Mouse (Mus musculus) neural tube, embryonic 13.5 days (tissue): ENCODE results near the gene Rasgrp4. TPM values are rescaled to one million over a fixed set of nuclear protein-coding genes. Genes with fewer than 3 reads are reported as not detected.
"Not testable (repeated sequence)": the region's sequence is repeated elsewhere in the genome, so short reads cannot be mapped to it uniquely, and the experiment has no call there.

ENCODE experiments used
- ATAC-seq: fragments of 200-750 bp; cut with Nextera tagmentation; 2 replicates; pipeline ENCODE4 v1.8.0; 2017; ENCODE audit warnings: low read depth, mild to moderate bottlenecking, moderate TSS enrichment, moderate library complexity
- H3K27ac ChIP-seq: fragments of 300-500 bp; sonication (generic); replicated peaks from 2 replicates; pipeline ENCODE4 v1.5.1; 2015; ENCODE audit warnings: moderate library complexity, mild to moderate bottlenecking, inconsistent platforms
- H3K27me3 ChIP-seq: fragments of 300-500 bp; sonication (generic); 2 replicates; pipeline ENCODE4 v1.6.1; 2015; ENCODE audit warnings: mild to moderate bottlenecking, inconsistent platforms
- H3K36me3 ChIP-seq: fragments of 300-500 bp; sonication (generic); 2 replicates; pipeline ENCODE4 v1.6.1; 2015; ENCODE audit warnings: mild to moderate bottlenecking, inconsistent platforms
- H3K4me1 ChIP-seq: fragments of 300-500 bp; sonication (generic); replicated peaks from 2 replicates; pipeline ENCODE4 v1.6.1; 2015; ENCODE audit warnings: inconsistent platforms
- H3K4me2 ChIP-seq: fragments of 300-500 bp; sonication (generic); 2 replicates; pipeline ENCODE4 v1.6.1; 2015; ENCODE audit warnings: inconsistent platforms, mild to moderate bottlenecking, moderate library complexity
- H3K4me3 ChIP-seq: fragments of 300-500 bp; sonication (generic); 2 replicates; pipeline ENCODE4 v1.5.1; 2015; ENCODE audit warnings: mild to moderate bottlenecking, inconsistent platforms
- H3K9ac ChIP-seq: fragments of 300-500 bp; sonication (generic); 2 replicates; pipeline ENCODE4 v1.6.1; 2015; ENCODE audit warnings: moderate library complexity, mild to moderate bottlenecking, inconsistent platforms
- H3K9me3 ChIP-seq: fragments of 300-500 bp; sonication (generic); 2 replicates; pipeline ENCODE4 v1.6.1; 2016; ENCODE audit warnings: inconsistent platforms
- WGBS: fragments of 180-500 bp; shearing (Covaris S2); methylation state at CpG from one replicate; pipeline ENCODE4 v1.1.7; 2015; 5-methylcytosine and 5-hydroxymethylcytosine counted together
- polyA plus RNA-seq: library from polyadenylated mRNA; unstranded; fragments of >200 nt; fragmentation: Nextera tagmentation; extraction: Ambion mirVana; gene quantifications from 2 replicates; pipeline ENCODE4 v1.2.1, GENCODE M21; 2015

Rasgrp4 gene
- polyA plus RNA-seq, 1 experiment from 2014 or later: 0.68 TPM

GRCm38 (mm10) chr7:29123531-29124358 is 10.9 kb upstream of the Rasgrp4 start:
- no peak for ATAC-seq
- Histone ChIP-seq H3K4me3 (no peak overlapping the region), H3K27me3 (peaks cover 22% of the 10 kb centered on the region), H3K9me3 (no peaks in the 10 kb centered on the region), H3K4me1 (peaks cover 11% of the 10 kb centered on the region), H3K9ac (no peak overlapping the region), H3K27ac (no peak overlapping the region), H3K36me3 (no peaks in the 10 kb centered on the region), H3K4me2 (no peak overlapping the region)
- WGBS: 49% methylated on average over 5 of the region's 5 CpGs

GRCm38 (mm10) chr7:29124970-29125369 is 9.7 kb upstream of the Rasgrp4 start, which contains the start of gene Ryr1:
Ryr1 (minus strand) TSS chr7:29125179.
- ATAC-seq: no peak; the same call in 1 of the 2 replicates
- WGBS: 0% methylated on average over 16 of the region's 16 CpGs
- Histone ChIP-seq H3K27ac (no peak within 1 kb of the TSS), H3K4me2 (peak within 1 kb of the TSS; percentile 57), H3K27me3 (peaks cover 19% of the 10 kb centered on the region), H3K4me3 (peak within 1 kb of the TSS; percentile 31), H3K9me3 (no peaks in the 10 kb centered on the region), H3K9ac (peak within 1 kb of the TSS; percentile 63), H3K36me3 (no peaks in the 10 kb centered on the region), H3K4me1 (peaks cover 11% of the 10 kb centered on the region)

- H3K9me3 ChIP-seq: no peaks in the 10 kb centered on the region
- H3K27ac ChIP-seq: no peak overlapping the region
- no peak for ATAC-seq
- no peaks in the 10 kb centered on the region for H3K36me3 ChIP-seq
- no peak overlapping the region for H3K4me3 ChIP-seq
- peaks cover 19% of the 10 kb centered on the region for H3K27me3 ChIP-seq
- 25% methylated on average over 7 of the region's 7 CpGs for WGBS
- peaks cover 11% of the 10 kb centered on the region for H3K4me1 ChIP-seq
- no peak overlapping the region for H3K9ac ChIP-seq
- H3K4me2 ChIP-seq: no peak overlapping the region
Observed at GRCm38 (mm10) chr7:29126173-29126915, 8.3 kb upstream of the Rasgrp4 start.

- H3K4me2 ChIP-seq: no peak overlapping the region
- H3K27me3 ChIP-seq: peaks cover 19% of the 10 kb centered on the region
- ATAC-seq: no peak
- no peak overlapping the region for H3K9ac ChIP-seq
- no peak overlapping the region for H3K27ac ChIP-seq
- no peak overlapping the region for H3K4me3 ChIP-seq
- H3K36me3 ChIP-seq: no peaks in the 10 kb centered on the region
- WGBS: 73% methylated on average over 2 of the region's 2 CpGs
- H3K4me1 ChIP-seq: peaks cover 11% of the 10 kb centered on the region
- no peaks in the 10 kb centered on the region for H3K9me3 ChIP-seq
Observed at GRCm38 (mm10) chr7:29128725-29129124, 5.9 kb upstream of the Rasgrp4 start.

- Histone ChIP-seq H3K27ac (no peak overlapping the region), H3K36me3 (no peaks in the 10 kb centered on the region), H3K9me3 (no peaks in the 10 kb centered on the region), H3K9ac (peak overlapping the region; percentile 53), H3K4me1 (peaks cover 8% of the 10 kb centered on the region; the same call in 1 of the 2 replicates), H3K4me2 (peak overlapping the region; percentile 46), H3K27me3 (peaks cover 26% of the 10 kb centered on the region), H3K4me3 (peak overlapping the region; percentile 23)
- ATAC-seq: no peak
- WGBS: 1% methylated on average over 4 of the region's 4 CpGs
Observed at GRCm38 (mm10) chr7:29134230-29134629, 421 bp upstream of the Rasgrp4 start.

- WGBS: 47% methylated on average over 16 of the region's 16 CpGs
- H3K9ac ChIP-seq: no peak overlapping the region
- ATAC-seq: no peak
Observed at GRCm38 (mm10) chr7:29137429-29137828, 2.8 kb downstream of the Rasgrp4 start.

GRCm38 (mm10) chr7:29139237-29139636 is 4.6 kb downstream of the Rasgrp4 start:
- ATAC-seq, H3K9me3 ChIP-seq, H3K4me3 ChIP-seq, H3K4me1 ChIP-seq, H3K9ac ChIP-seq, H3K27ac ChIP-seq, H3K4me2 ChIP-seq, H3K36me3 ChIP-seq: not testable (repeated sequence)
- H3K27me3 ChIP-seq: peaks cover 26% of the 10 kb centered on the region
- 92% methylated on average over 3 of the region's 4 CpGs for WGBS

More at GRCm38 (mm10) chr7:29137429-29137828, 2.8 kb downstream of the Rasgrp4 start:
- Histone ChIP-seq H3K9me3 (no peaks in the 10 kb centered on the region), H3K36me3 (no peaks in the 10 kb centered on the region), H3K4me1 (peaks cover 8% of the 10 kb centered on the region; the same call in 1 of the 2 replicates), H3K27ac (no peak overlapping the region), H3K4me2 (no peak overlapping the region), H3K27me3 (peaks cover 26% of the 10 kb centered on the region), H3K4me3 (no peak overlapping the region)

- 87% methylated on average over 8 of the region's 8 CpGs for WGBS
- no peak overlapping the region for H3K4me3 ChIP-seq
- H3K9me3 ChIP-seq: no peaks in the 10 kb centered on the region
- H3K27ac ChIP-seq: no peak overlapping the region
- H3K4me2 ChIP-seq: no peak overlapping the region
- ATAC-seq: no peak
- no peaks in the 10 kb centered on the region for H3K36me3 ChIP-seq
- H3K27me3 ChIP-seq: peaks cover 9% of the 10 kb centered on the region
- H3K9ac ChIP-seq: no peak overlapping the region
- H3K4me1 ChIP-seq: no peaks in the 10 kb centered on the region
Observed at GRCm38 (mm10) chr7:29141416-29141815, 6.8 kb downstream of the Rasgrp4 start.

- H3K9me3 ChIP-seq: no peaks in the 10 kb centered on the region
- 88% methylated on average over 4 of the region's 4 CpGs for WGBS
- no peaks in the 10 kb centered on the region for H3K36me3 ChIP-seq
- H3K27ac ChIP-seq: no peak overlapping the region
- no peak overlapping the region for H3K4me3 ChIP-seq
- H3K27me3 ChIP-seq: no peaks in the 10 kb centered on the region
- H3K4me2 ChIP-seq: no peak overlapping the region
- H3K9ac ChIP-seq: no peak overlapping the region
- no peaks in the 10 kb centered on the region for H3K4me1 ChIP-seq
- no peak for ATAC-seq
Observed at GRCm38 (mm10) chr7:29144006-29144405, 9.4 kb downstream of the Rasgrp4 start.

- WGBS: 83% methylated on average over 7 of the region's 7 CpGs
- Histone ChIP-seq H3K27me3 (no peaks in the 10 kb centered on the region), H3K4me3 (no peak overlapping the region), H3K4me1 (no peaks in the 10 kb centered on the region), H3K9me3 (no peaks in the 10 kb centered on the region), H3K36me3 (no peaks in the 10 kb centered on the region), H3K27ac (no peak overlapping the region), H3K9ac (no peak overlapping the region), H3K4me2 (no peak overlapping the region)
- no peak for ATAC-seq
Observed at GRCm38 (mm10) chr7:29146625-29147367, 12.1 kb downstream of the Rasgrp4 start.

GRCm38 (mm10) chr7:29148771-29149170 is 14.1 kb downstream of the Rasgrp4 start:
- H3K4me2 ChIP-seq: no peak overlapping the region
- 0 out of 2 replicates have a peak, but pooled peaks cover 5% of the 10 kb centered on the region for H3K36me3 ChIP-seq
- 90% methylated on average over 15 of the region's 15 CpGs for WGBS
- ATAC-seq: no peak
- H3K9me3 ChIP-seq: no peaks in the 10 kb centered on the region
- no peak overlapping the region for H3K4me3 ChIP-seq
- H3K27me3 ChIP-seq: no peaks in the 10 kb centered on the region
- H3K9ac ChIP-seq: no peak overlapping the region
- H3K27ac ChIP-seq: no peak overlapping the region
- H3K4me1 ChIP-seq: no peaks in the 10 kb centered on the region

- Histone ChIP-seq H3K4me2 (no peak overlapping the region), H3K27ac (no peak overlapping the region), H3K9me3 (no peaks in the 10 kb centered on the region), H3K4me3 (no peak overlapping the region), H3K9ac (no peak overlapping the region), H3K36me3 (peaks cover 11% of the 10 kb centered on the region), H3K27me3 (no peaks in the 10 kb centered on the region), H3K4me1 (peaks cover 6% of the 10 kb centered on the region)
- no peak for ATAC-seq
- WGBS: 70% methylated on average over 10 of the region's 10 CpGs
Observed at GRCm38 (mm10) chr7:29151486-29151885, 16.8 kb downstream of the Rasgrp4 start.
